Comparison of ENCODE assay signal across 10 mouse cellular contexts in genomic region chr11:115833021-115833513, GRCm38 (mm10). TPM values are rescaled to one million over a fixed set of nuclear protein-coding genes. Genes with fewer than 3 reads are reported as not detected.
A peak's percentile ranks its signal among the peaks of the same experiment; 100 is the strongest.
DNase-seq lines count a peak whose midpoint lies in the region; ATAC-seq lines count a peak whose summit lies in the region.
"Had no signal": no experiment of that assay in that cellular context is flagged by ENCODE, and none has a peak within 500 bp of the region (broad histone marks: within the 10 kb centered on the region; RNA-seq: fewer than 3 reads in every experiment).

No protein-coding gene starts in this region.

- peak overlapping the region; percentile 93 for H3K27ac ChIP-seq in heart, embryonic 10.5 days
- peak overlapping the region; percentile 10; the same call in 1 of the 2 replicates for H3K27ac ChIP-seq in limb, embryonic 13.5 days
- no peak overlapping the region for H3K27ac ChIP-seq in forebrain, embryonic 13.5 days

- H3K27me3 ChIP-seq in heart, embryonic 10.5 days (ENCODE audit: insufficient read depth, poor library complexity, severe bottlenecking) = no peaks in the 10 kb centered on the region
- H3K27me3 ChIP-seq in limb, embryonic 13.5 days = peaks cover 22% of the 10 kb centered on the region
- peaks cover 46% of the 10 kb centered on the region for H3K27me3 ChIP-seq in forebrain, embryonic 13.5 days

- intact Hi-C loops in heart, postnatal 10 days (cut with DNase I) = loop anchor here (10.0 kb wide), 1 partner anchor 348 kb away; no protein-coding TSS in a partner anchor

- 7% methylated on average over 8 of the region's 8 CpGs for WGBS in heart, embryonic 10.5 days
- 12% methylated on average over 8 of the region's 8 CpGs for WGBS in limb, embryonic 13.5 days
- 29% methylated on average over 8 of the region's 8 CpGs for WGBS in forebrain, embryonic 13.5 days

- peak; percentile 84 for DNase-seq in heart, embryonic 10.5 days (ENCODE audit: low spot score)
- DNase-seq in heart, adult 9 months (ENCODE audit: low spot score in 2 of 2) = no peak
- DNase-seq in heart, postnatal 10 days = peak; percentile 29 to 50
- DNase-seq in retina, adult 2 months (ENCODE audit: low read depth, low spot score) = peak; percentile 66
- no peak for DNase-seq in layer of hippocampus, postnatal 14 days (ENCODE audit: low spot score in 2 of 2)
- no peak for DNase-seq in layer of hippocampus, adult 11-12 months (ENCODE audit: low spot score)
- DNase-seq: midbrain, embryonic 14.5 days had no signal

- no peaks in the 10 kb centered on the region for H3K9me3 ChIP-seq in heart, embryonic 10.5 days
- no peaks in the 10 kb centered on the region for H3K9me3 ChIP-seq in limb, embryonic 13.5 days
- H3K9me3 ChIP-seq in forebrain, embryonic 13.5 days (replicated peaks) = no peaks in the 10 kb centered on the region

- H3K36me3 ChIP-seq in heart, embryonic 10.5 days = no peaks in the 10 kb centered on the region
- H3K36me3 ChIP-seq in limb, embryonic 13.5 days = no peaks in the 10 kb centered on the region
- no peaks in the 10 kb centered on the region for H3K36me3 ChIP-seq in forebrain, embryonic 13.5 days (ENCODE audit: poor library complexity, severe bottlenecking)

- H3K9ac ChIP-seq in limb, embryonic 13.5 days = 0 out of 2 replicates have a peak overlapping the region, but pooled peaks have one; percentile 25
- no peak overlapping the region for H3K9ac ChIP-seq in forebrain, embryonic 13.5 days

- peak overlapping the region; percentile 45 for H3K4me3 ChIP-seq in heart, embryonic 10.5 days
- H3K4me3 ChIP-seq in limb, embryonic 13.5 days = no peak overlapping the region
- no peak overlapping the region for H3K4me3 ChIP-seq in forebrain, embryonic 13.5 days

- ATAC-seq in limb, embryonic 13.5 days (ENCODE audit: low FRiP score, low read depth) = no peak
- no peak for ATAC-seq in forebrain, embryonic 13.5 days

- H3K4me1 ChIP-seq in heart, embryonic 10.5 days = peaks cover 100% of the 10 kb centered on the region
- peaks cover 51% of the 10 kb centered on the region for H3K4me1 ChIP-seq in limb, embryonic 13.5 days
- H3K4me1 ChIP-seq in forebrain, embryonic 13.5 days = peaks cover 12% of the 10 kb centered on the region; the same call in 1 of the 2 replicates

- H3K4me2 ChIP-seq in limb, embryonic 13.5 days (replicated peaks) = peak overlapping the region; percentile 23; the same call in 1 of the 2 replicates
- no peak overlapping the region for H3K4me2 ChIP-seq in forebrain, embryonic 13.5 days

RNA-seq across cellular contexts. Expression of gene Llgl2, which starts 9.2 kb away (rescaled TPM):
- polyA plus RNA-seq in heart, embryonic 10.5 days (2016; fragmentation: Nextera tagmentation; extraction: Ambion mirVana) = 35.0 and 40.8 TPM in 2 replicates
- 10 to 100 TPM; 17.9 to 18.2 TPM for total RNA-seq in heart, postnatal 10 days (2021)
- 4.8 and 6.0 TPM in 2 replicates for polyA plus RNA-seq in limb, embryonic 13.5 days (2015; fragmentation: Nextera tagmentation; extraction: Ambion mirVana)
- 0.68 and 1.2 TPM in 2 replicates for polyA plus RNA-seq in forebrain, embryonic 13.5 days (2015; fragmentation: Nextera tagmentation; extraction: Ambion mirVana)
- 1 to 10 TPM; 2.3 to 3.2 TPM for total RNA-seq in layer of hippocampus, postnatal 14 days (2021)

RNA-seq across cellular contexts. Expression of gene Tsen54, which starts 18.5 kb away (rescaled TPM):
- polyA plus RNA-seq in heart, embryonic 10.5 days (2016; fragmentation: Nextera tagmentation; extraction: Ambion mirVana) = 39.1 and 41.7 TPM in 2 replicates
- 10 to 100 TPM; 10.5 to 15.0 TPM for total RNA-seq in heart, postnatal 10 days (2021)
- polyA plus RNA-seq in limb, embryonic 13.5 days (2015; fragmentation: Nextera tagmentation; extraction: Ambion mirVana) = 32.9 and 33.8 TPM in 2 replicates
- 23.2 and 23.9 TPM in 2 replicates for polyA plus RNA-seq in forebrain, embryonic 13.5 days (2015; fragmentation: Nextera tagmentation; extraction: Ambion mirVana)
- total RNA-seq in layer of hippocampus, postnatal 14 days (2021) = 10 to 100 TPM; 12.4 to 15.0 TPM

RNA-seq across cellular contexts. Expression of gene Caskin2, which starts 19.6 kb away (rescaled TPM):
- polyA plus RNA-seq in heart, embryonic 10.5 days (2016; fragmentation: Nextera tagmentation; extraction: Ambion mirVana) = 18.7 and 21.4 TPM in 2 replicates
- 10 to 100 TPM; 59.4 to 60.9 TPM for total RNA-seq in heart, postnatal 10 days (2021)
- 15.5 and 19.4 TPM in 2 replicates for polyA plus RNA-seq in limb, embryonic 13.5 days (2015; fragmentation: Nextera tagmentation; extraction: Ambion mirVana)
- 10.7 and 13.3 TPM in 2 replicates for polyA plus RNA-seq in forebrain, embryonic 13.5 days (2015; fragmentation: Nextera tagmentation; extraction: Ambion mirVana)
- total RNA-seq in layer of hippocampus, postnatal 14 days (2021) = 10 to 100 TPM; 22.0 to 24.8 TPM

RNA-seq across cellular contexts. Expression of gene Myo15b, which starts 25.1 kb away (rescaled TPM):
- 0.23 and 0.31 TPM in 2 replicates for polyA plus RNA-seq in heart, embryonic 10.5 days (2016; fragmentation: Nextera tagmentation; extraction: Ambion mirVana)
- total RNA-seq in heart, postnatal 10 days (2021) = under 1 TPM; 0.17 to 0.22 TPM
- 0.15 and 0.24 TPM in 2 replicates for polyA plus RNA-seq in limb, embryonic 13.5 days (2015; fragmentation: Nextera tagmentation; extraction: Ambion mirVana)
- polyA plus RNA-seq in forebrain, embryonic 13.5 days (2015; fragmentation: Nextera tagmentation; extraction: Ambion mirVana) = 0.21 TPM in 1 of 2 replicates, not detected in the other
- under 1 TPM; 0.35 to 0.36 TPM for total RNA-seq in layer of hippocampus, postnatal 14 days (2021)
- polyA plus RNA-seq: C2C12; midbrain, embryonic 14.5 days had no signal

Comparison
In these comparisons a context has a peak if more than half of its experiments do, and no peak if none do; other contexts are left out.
1. DNase-seq: peak in heart, embryonic 10.5 days (single experiment), heart, postnatal 10 days (2 of 2) and retina, adult 2 months (single experiment); none in heart, adult 9 months (0 of 2), layer of hippocampus, postnatal 14 days (0 of 2) and layer of hippocampus, adult 11-12 months (single experiment).